Mouse (Mus musculus): Measurements from ENCODE around the gene Farsa. TPM values are rescaled to one million over a fixed set of nuclear protein-coding genes. Genes with fewer than 3 reads are reported as not detected.
A peak's percentile ranks its signal among the peaks of the same experiment; 100 is the strongest.

Gene Farsa
- polyA plus RNA-seq, 1 experiment from 2014 or later: 84.4 TPM

- Histone ChIP-seq H3K4me1 (ENCODE audit: control insufficient read depth, insufficient read depth, low read length) (no peaks in the 10 kb centered on the region), H3K27me3 (ENCODE audit: control insufficient read depth, insufficient read depth, low read length) (no peaks in the 10 kb centered on the region), H3K4me3 (ENCODE audit: low read depth, low read length) (no peak overlapping the region), H3K36me3 (ENCODE audit: control insufficient read depth, insufficient read depth, low read length) (peaks cover 3% of the 10 kb centered on the region; the same call in 1 of the 2 replicates), H3K4me2 (no peak overlapping the region), H3K27ac (ENCODE audit: low read depth, low read length) (no peak overlapping the region), H3K9me3 (ENCODE audit: control insufficient read depth, low read length) (no peaks in the 10 kb centered on the region), H3K9ac (ENCODE audit: low read length) (no peak overlapping the region)
- WGBS: 87% methylated on average over 4 of the region's 4 CpGs
- no peak for DNase-seq (ENCODE audit: low spot score, missing footprints)
- ATAC-seq (ENCODE audit: low FRiP score): no peak
Observed at GRCm38 (mm10) chr8:84884728-84885127, 27.9 kb downstream of the Farsa start.

GRCm38 (mm10) chr8:84888280-84888679, 31.5 kb downstream of the Farsa start:
- DNase-seq (ENCODE audit: low spot score, missing footprints) (no peak), ATAC-seq (ENCODE audit: low FRiP score) (no peak)
- no peak overlapping the region for H3K9ac ChIP-seq (ENCODE audit: low read length)
- WGBS: 93% methylated on average over 3 of the region's 3 CpGs
- H3K4me3 ChIP-seq (ENCODE audit: low read depth, low read length): no peak overlapping the region
- no peak overlapping the region for H3K4me2 ChIP-seq
- H3K4me1 ChIP-seq (ENCODE audit: control insufficient read depth, insufficient read depth, low read length): peaks cover 5% of the 10 kb centered on the region
- no peaks in the 10 kb centered on the region for H3K27me3 ChIP-seq (ENCODE audit: control insufficient read depth, insufficient read depth, low read length)
- H3K9me3 ChIP-seq (ENCODE audit: control insufficient read depth, low read length): no peaks in the 10 kb centered on the region
- peaks cover 3% of the 10 kb centered on the region; the same call in 1 of the 2 replicates for H3K36me3 ChIP-seq (ENCODE audit: control insufficient read depth, insufficient read depth, low read length)
- no peak overlapping the region for H3K27ac ChIP-seq (ENCODE audit: low read depth, low read length)

DNA sequence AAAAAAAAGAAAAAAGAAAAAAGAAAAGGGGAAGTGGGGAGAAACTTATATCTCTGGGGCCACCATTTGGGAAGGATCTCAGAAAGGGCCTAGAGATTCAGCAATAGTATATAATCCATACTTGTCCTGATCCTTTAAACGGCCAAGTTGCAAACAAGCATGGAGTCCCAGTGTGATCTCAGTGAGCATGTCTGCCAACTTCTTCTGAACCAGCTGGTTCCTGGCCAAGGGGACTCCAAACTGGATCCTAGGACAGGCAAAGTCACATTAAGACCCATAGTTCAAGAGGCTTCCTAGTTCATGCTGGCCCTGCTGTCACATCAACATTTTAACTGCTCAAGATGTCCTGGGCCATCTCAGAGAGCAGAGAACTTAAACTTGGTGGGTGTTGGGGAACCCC, 32.4 kb downstream of the Farsa start:
- ATAC-seq (ENCODE audit: low FRiP score): no peak
- Histone ChIP-seq H3K27me3 (ENCODE audit: control insufficient read depth, insufficient read depth, low read length) (no peaks in the 10 kb centered on the region), H3K4me2 (no peak overlapping the region), H3K4me1 (ENCODE audit: control insufficient read depth, insufficient read depth, low read length) (peaks cover 5% of the 10 kb centered on the region), H3K9ac (ENCODE audit: low read length) (no peak overlapping the region), H3K27ac (ENCODE audit: low read depth, low read length) (no peak overlapping the region), H3K36me3 (ENCODE audit: control insufficient read depth, insufficient read depth, low read length) (peaks cover 3% of the 10 kb centered on the region; the same call in 1 of the 2 replicates), H3K9me3 (ENCODE audit: control insufficient read depth, low read length) (no peaks in the 10 kb centered on the region), H3K4me3 (ENCODE audit: low read depth, low read length) (no peak overlapping the region)
- peak; percentile 56 for DNase-seq (ENCODE audit: low spot score, missing footprints)
- WGBS: 93% methylated on average over 1 of the region's 1 CpGs

- no peaks in the 10 kb centered on the region; the same call in 1 of the 2 replicates for H3K36me3 ChIP-seq (ENCODE audit: control insufficient read depth, insufficient read depth, low read length)
- H3K27ac ChIP-seq (ENCODE audit: low read depth, low read length): no peak overlapping the region
- H3K4me3 ChIP-seq (ENCODE audit: low read depth, low read length): peak overlapping the region; percentile 59
- WGBS: 13% methylated on average over 31 of the region's 31 CpGs
- H3K9me3 ChIP-seq (ENCODE audit: control insufficient read depth, low read length): no peaks in the 10 kb centered on the region
- no peak; the same call in 1 of the 2 replicates for ATAC-seq (ENCODE audit: low FRiP score)
- no peak for DNase-seq (ENCODE audit: low spot score, missing footprints)
- peaks cover 5% of the 10 kb centered on the region for H3K4me1 ChIP-seq (ENCODE audit: control insufficient read depth, insufficient read depth, low read length)
- no peaks in the 10 kb centered on the region for H3K27me3 ChIP-seq (ENCODE audit: control insufficient read depth, insufficient read depth, low read length)
- H3K9ac ChIP-seq (ENCODE audit: low read length): peak overlapping the region; percentile 67
- peak overlapping the region; percentile 80 for H3K4me2 ChIP-seq
Observed at GRCm38 (mm10) chr8:84892993-84893708, 36.4 kb downstream of the Farsa start.

DNA sequence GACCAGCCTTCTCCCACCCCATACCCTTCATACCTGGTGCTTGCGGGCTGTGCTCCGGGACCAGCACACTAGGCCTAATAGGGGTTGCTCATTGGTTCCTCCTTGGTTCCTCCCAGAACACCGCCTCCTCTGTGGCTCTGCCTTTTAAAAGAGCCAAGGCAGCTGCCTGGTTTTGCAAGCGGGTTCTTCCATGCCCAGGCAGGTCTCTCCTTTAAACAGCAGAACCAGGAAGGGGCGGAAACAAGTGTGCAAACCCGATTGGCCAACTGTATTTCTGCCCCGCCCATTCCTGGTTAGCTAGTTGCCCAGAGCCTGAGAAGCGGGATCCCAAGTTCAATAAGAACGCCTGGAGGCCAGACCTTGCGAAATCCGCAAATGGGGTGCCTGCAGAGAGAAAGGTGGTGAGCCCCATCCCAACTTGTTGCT, 36.9 kb downstream of the Farsa start, which contains the start of gene Gcdh:
TSS of gene Gcdh (minus strand) at position 213 of the 426 bp plus-strand sequence.
- peak within 1 kb of the TSS; percentile 67 for H3K9ac ChIP-seq (ENCODE audit: low read length)
- ATAC-seq (ENCODE audit: low FRiP score): peak; percentile 95
- H3K4me1 ChIP-seq (ENCODE audit: control insufficient read depth, insufficient read depth, low read length): peaks cover 5% of the 10 kb centered on the region
- WGBS: under 1% methylated on average over 11 of the region's 11 CpGs
- H3K27me3 ChIP-seq (ENCODE audit: control insufficient read depth, insufficient read depth, low read length): no peaks in the 10 kb centered on the region
- no peaks in the 10 kb centered on the region for H3K9me3 ChIP-seq (ENCODE audit: control insufficient read depth, low read length)
- H3K27ac ChIP-seq (ENCODE audit: low read depth, low read length): no peak within 1 kb of the TSS
- H3K36me3 ChIP-seq (ENCODE audit: control insufficient read depth, insufficient read depth, low read length): no peaks in the 10 kb centered on the region; the same call in 1 of the 2 replicates
- peak within 1 kb of the TSS; percentile 59 for H3K4me3 ChIP-seq (ENCODE audit: low read depth, low read length)
- DNase-seq (ENCODE audit: low spot score, missing footprints): peak; percentile 97
- H3K4me2 ChIP-seq: peak within 1 kb of the TSS; percentile 80

DNA sequence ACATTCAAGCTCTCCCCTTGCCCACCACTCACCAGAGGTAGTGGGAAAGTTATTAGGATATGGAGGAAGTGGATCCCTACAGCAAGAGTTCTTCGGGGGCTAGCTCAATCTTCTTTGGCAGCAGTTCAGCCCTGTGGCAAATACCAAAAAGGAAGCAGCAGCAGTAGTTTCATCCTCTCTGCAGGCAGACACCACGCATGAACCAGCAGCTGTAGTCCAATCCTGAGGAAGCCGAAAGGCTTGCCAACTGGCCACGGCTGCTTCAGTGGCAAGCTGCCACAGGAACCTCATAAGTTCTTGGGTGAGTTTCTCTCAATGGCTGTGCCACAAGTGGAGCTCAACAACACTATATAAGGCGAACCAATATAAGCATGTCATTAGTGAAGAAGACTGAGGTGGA, 39.2 kb downstream of the Farsa start:
- H3K9ac ChIP-seq (ENCODE audit: low read length): no peak overlapping the region
- no peak overlapping the region for H3K4me2 ChIP-seq
- H3K36me3 ChIP-seq (ENCODE audit: control insufficient read depth, insufficient read depth, low read length): no peaks in the 10 kb centered on the region; the same call in 1 of the 2 replicates
- 88% methylated on average over 5 of the region's 5 CpGs for WGBS
- DNase-seq (ENCODE audit: low spot score, missing footprints): no peak
- peaks cover 5% of the 10 kb centered on the region for H3K4me1 ChIP-seq (ENCODE audit: control insufficient read depth, insufficient read depth, low read length)
- H3K9me3 ChIP-seq (ENCODE audit: control insufficient read depth, low read length): no peaks in the 10 kb centered on the region
- H3K4me3 ChIP-seq (ENCODE audit: low read depth, low read length): no peak overlapping the region
- H3K27ac ChIP-seq (ENCODE audit: low read depth, low read length): no peak overlapping the region
- H3K27me3 ChIP-seq (ENCODE audit: control insufficient read depth, insufficient read depth, low read length): no peaks in the 10 kb centered on the region
- no peak for ATAC-seq (ENCODE audit: low FRiP score)

DNA sequence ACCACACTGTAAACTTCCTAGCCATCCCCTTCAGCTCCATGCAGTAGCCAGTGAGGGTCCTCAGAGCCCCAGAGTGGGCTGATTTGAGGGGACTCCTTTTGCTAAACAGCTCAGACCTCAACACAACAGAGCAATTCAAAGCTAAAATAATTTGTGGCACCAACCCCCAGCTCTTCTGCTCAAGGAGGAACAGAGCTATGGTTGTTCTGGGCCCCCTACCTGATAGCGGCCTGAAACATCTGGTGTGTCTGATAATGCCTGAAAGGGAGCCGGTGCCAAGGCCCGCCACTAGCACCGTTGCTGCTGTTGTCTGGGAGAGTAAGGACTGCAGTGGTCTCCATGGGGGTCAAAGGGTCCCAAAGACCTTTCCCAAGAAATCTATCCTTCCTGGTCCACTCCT, 44.3 kb downstream of the Farsa start:
- ATAC-seq (ENCODE audit: low FRiP score) (no peak), DNase-seq (ENCODE audit: low spot score, missing footprints) (no peak)
- no peaks in the 10 kb centered on the region for H3K36me3 ChIP-seq (ENCODE audit: control insufficient read depth, insufficient read depth, low read length)
- no peak overlapping the region; the same call in 1 of the 2 replicates for H3K27ac ChIP-seq (ENCODE audit: low read depth, low read length)
- no peaks in the 10 kb centered on the region for H3K9me3 ChIP-seq (ENCODE audit: control insufficient read depth, low read length)
- 56% methylated on average over 4 of the region's 4 CpGs for WGBS
- H3K9ac ChIP-seq (ENCODE audit: low read length): no peak overlapping the region
- no peak overlapping the region for H3K4me3 ChIP-seq (ENCODE audit: low read depth, low read length)
- peaks cover 7% of the 10 kb centered on the region; the same call in 1 of the 2 replicates for H3K4me1 ChIP-seq (ENCODE audit: control insufficient read depth, insufficient read depth, low read length)
- H3K27me3 ChIP-seq (ENCODE audit: control insufficient read depth, insufficient read depth, low read length): peaks cover 6% of the 10 kb centered on the region; the same call in 1 of the 2 replicates
- H3K4me2 ChIP-seq: no peak overlapping the region

DNA sequence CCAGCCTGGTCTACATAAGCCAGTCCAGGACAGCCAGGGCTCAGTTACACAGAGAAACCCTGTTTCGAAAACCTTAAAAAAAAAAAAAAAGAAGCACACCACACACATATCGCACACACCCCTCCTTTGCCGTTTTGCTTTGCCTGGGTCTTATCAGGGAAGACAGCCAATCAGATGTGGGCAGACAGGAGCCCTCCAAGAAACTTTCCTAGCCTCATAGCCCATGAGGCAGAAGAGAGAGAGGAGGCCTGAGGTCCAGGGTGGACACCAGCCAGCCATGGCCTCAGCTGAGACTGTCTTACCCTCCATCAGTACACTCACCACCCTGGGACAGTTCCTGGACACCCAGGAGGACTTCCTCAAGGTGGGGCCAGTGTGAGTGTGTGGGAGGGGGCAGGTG, 45.0 kb downstream of the Farsa start, which contains the start of gene Klf1:
TSS of gene Klf1 (plus strand) at position 177 of the 400 bp plus-strand sequence.
- H3K9me3 ChIP-seq (ENCODE audit: control insufficient read depth, low read length): no peaks in the 10 kb centered on the region
- 80% methylated on average over 3 of the region's 3 CpGs for WGBS
- peaks cover 7% of the 10 kb centered on the region; the same call in 1 of the 2 replicates for H3K4me1 ChIP-seq (ENCODE audit: control insufficient read depth, insufficient read depth, low read length)
- ATAC-seq (ENCODE audit: low FRiP score) (no peak), DNase-seq (ENCODE audit: low spot score, missing footprints) (no peak)
- H3K27ac ChIP-seq (ENCODE audit: low read depth, low read length): no peak within 1 kb of the TSS; the same call in 1 of the 2 replicates
- H3K4me2 ChIP-seq: peak within 1 kb of the TSS; percentile 83
- H3K4me3 ChIP-seq (ENCODE audit: low read depth, low read length): peak within 1 kb of the TSS; percentile 48
- no peaks in the 10 kb centered on the region for H3K36me3 ChIP-seq (ENCODE audit: control insufficient read depth, insufficient read depth, low read length)
- H3K27me3 ChIP-seq (ENCODE audit: control insufficient read depth, insufficient read depth, low read length): peaks cover 6% of the 10 kb centered on the region; the same call in 1 of the 2 replicates
- H3K9ac ChIP-seq (ENCODE audit: low read length): peak within 1 kb of the TSS; percentile 66

GRCm38 (mm10) chr8:84902367-84902919, 45.7 kb downstream of the Farsa start:
- Histone ChIP-seq H3K27ac (ENCODE audit: low read depth, low read length) (no peak overlapping the region), H3K9me3 (ENCODE audit: control insufficient read depth, low read length) (no peaks in the 10 kb centered on the region), H3K4me2 (peak overlapping the region; percentile 83), H3K36me3 (ENCODE audit: control insufficient read depth, insufficient read depth, low read length) (no peaks in the 10 kb centered on the region), H3K4me3 (ENCODE audit: low read depth, low read length) (peak overlapping the region; percentile 48), H3K9ac (ENCODE audit: low read length) (peak overlapping the region; percentile 66), H3K4me1 (ENCODE audit: control insufficient read depth, insufficient read depth, low read length) (peaks cover 7% of the 10 kb centered on the region; the same call in 1 of the 2 replicates), H3K27me3 (ENCODE audit: control insufficient read depth, insufficient read depth, low read length) (peaks cover 6% of the 10 kb centered on the region; the same call in 1 of the 2 replicates)
- no peak for DNase-seq (ENCODE audit: low spot score, missing footprints)
- 3% methylated on average over 24 of the region's 24 CpGs for WGBS
- ATAC-seq (ENCODE audit: low FRiP score): no peak

Measured in midbrain, embryonic 11.5 days (tissue).